Comparison of ENCODE assay signal across 11 mouse cellular contexts in genomic region chr11:52163926-52164325, GRCm38 (mm10). TPM values are rescaled to one million over a fixed set of nuclear protein-coding genes. Genes with fewer than 3 reads are reported as not detected.
DNase-seq lines count a peak whose midpoint lies in the region; ATAC-seq lines count a peak whose summit lies in the region.
"Had no signal": no experiment of that assay in that cellular context is flagged by ENCODE, and none has a peak within 500 bp of the region (broad histone marks: within the 10 kb centered on the region; RNA-seq: fewer than 3 reads in every experiment).

No protein-coding gene starts in this region.

- no peak overlapping the region for H3K27ac ChIP-seq in hindbrain, embryonic 12.5 days
- H3K27ac ChIP-seq in hindbrain, embryonic 16.5 days (ENCODE audit: low read depth, low read length) = no peak overlapping the region

- 37% methylated on average over 10 of the region's 10 CpGs for WGBS in hindbrain, embryonic 12.5 days
- WGBS in hindbrain, embryonic 16.5 days = 37% methylated on average over 10 of the region's 10 CpGs

- intact Hi-C loops in gastrocnemius, postnatal 14 days (cut with DNase I; ENCODE audit: low total_unique reads) = no loop called here

- no peak overlapping the region for H3K4me3 ChIP-seq in hindbrain, embryonic 12.5 days
- H3K4me3 ChIP-seq in hindbrain, embryonic 16.5 days (ENCODE audit: low read length) = no peak overlapping the region

- H3K4me2 ChIP-seq in hindbrain, embryonic 12.5 days (replicated peaks) = no peak overlapping the region
- no peak overlapping the region for H3K4me2 ChIP-seq in hindbrain, embryonic 16.5 days (ENCODE audit: low read length)

- peaks cover 42% of the 10 kb centered on the region for H3K27me3 ChIP-seq in hindbrain, embryonic 12.5 days
- H3K27me3 ChIP-seq in hindbrain, embryonic 16.5 days (replicated peaks; ENCODE audit: control insufficient read depth, insufficient read depth, low read length) = peaks cover 6% of the 10 kb centered on the region

- no peaks in the 10 kb centered on the region for H3K4me1 ChIP-seq in hindbrain, embryonic 12.5 days
- H3K4me1 ChIP-seq in hindbrain, embryonic 16.5 days (ENCODE audit: control insufficient read depth, insufficient read depth, low read depth, low read length) = peaks cover 3% of the 10 kb centered on the region; the same call in 1 of the 2 replicates

- DNase-seq in ovary, postnatal 36 days (ENCODE audit: low spot score) = peak; percentile 25
- DNase-seq in ovary, postnatal 10 days (ENCODE audit: low spot score) = no peak
- DNase-seq in gastrocnemius, postnatal 14 days = peak; percentile 27
- DNase-seq in kidney, postnatal 10 days = peak; percentile 76
- DNase-seq in lung, postnatal 4 days = peak; percentile 65 to 75
- DNase-seq in cerebellum, adult 11 months = no peak
- DNase-seq: right cerebral cortex, postnatal 14 days had no signal

- no peak for ATAC-seq in hindbrain, embryonic 12.5 days (ENCODE audit: low FRiP score)
- no peak for ATAC-seq in hindbrain, embryonic 16.5 days

- H3K9me3 ChIP-seq in hindbrain, embryonic 12.5 days (replicated peaks) = no peaks in the 10 kb centered on the region
- no peaks in the 10 kb centered on the region for H3K9me3 ChIP-seq in hindbrain, embryonic 16.5 days (ENCODE audit: control insufficient read depth, low read length)

- H3K36me3 ChIP-seq in hindbrain, embryonic 12.5 days = no peaks in the 10 kb centered on the region
- H3K36me3 ChIP-seq in hindbrain, embryonic 16.5 days (ENCODE audit: control insufficient read depth, insufficient read depth, low read length) = no peaks in the 10 kb centered on the region

- no peak overlapping the region for H3K9ac ChIP-seq in hindbrain, embryonic 12.5 days
- H3K9ac ChIP-seq in hindbrain, embryonic 16.5 days (ENCODE audit: low read depth, low read length) = no peak overlapping the region

RNA-seq across cellular contexts. Expression of gene Olfr1373, which starts 18.6 kb away (rescaled TPM):
- total RNA-seq in gastrocnemius, postnatal 14 days (2021) = not detected
- not detected in 2 replicates for polyA plus RNA-seq in hindbrain, embryonic 12.5 days (2016; fragmentation: Nextera tagmentation; extraction: Ambion mirVana)
- polyA plus RNA-seq in hindbrain, embryonic 16.5 days (2015; fragmentation: Nextera tagmentation; extraction: Ambion mirVana) = not detected in 2 replicates
- total RNA-seq: left cerebral cortex, postnatal 36 days had no signal
- polyA plus RNA-seq: intestine, embryonic 14.5 days had no signal

RNA-seq across cellular contexts. Expression of gene Olfr1371, which starts 49.9 kb away (rescaled TPM):
- not detected for total RNA-seq in gastrocnemius, postnatal 14 days (2021)
- not detected in 2 replicates for polyA plus RNA-seq in hindbrain, embryonic 12.5 days (2016; fragmentation: Nextera tagmentation; extraction: Ambion mirVana)
- polyA plus RNA-seq in hindbrain, embryonic 16.5 days (2015; fragmentation: Nextera tagmentation; extraction: Ambion mirVana) = not detected in 2 replicates
- total RNA-seq: left cerebral cortex, postnatal 36 days had no signal
- polyA plus RNA-seq: intestine, embryonic 14.5 days had no signal

Comparison
In these comparisons a context has a peak if more than half of its experiments do, and no peak if none do; other contexts are left out.
1. DNase-seq: peak in ovary, postnatal 36 days (single experiment), gastrocnemius, postnatal 14 days (single experiment), kidney, postnatal 10 days (single experiment) and lung, postnatal 4 days (2 of 2); none in ovary, postnatal 10 days (single experiment) and cerebellum, adult 11 months (single experiment).